In genomic region chr5:23851160-23851555, GRCm38 (mm10) we compare ENCODE assay signal across 8 mouse cellular contexts. TPM values are rescaled to one million over a fixed set of nuclear protein-coding genes. Genes with fewer than 3 reads are reported as not detected.
DNase-seq lines count a peak whose midpoint lies in the region; ATAC-seq and TF ChIP-seq lines count a peak whose summit lies in the region.
"Not testable (repeated sequence)": the region's sequence is repeated elsewhere in the genome, so short reads cannot be mapped to it uniquely, and the experiment has no call there.

No protein-coding gene starts in this region.

- peak overlapping the region; percentile 54; the same call in 1 of the 2 replicates for H3K27ac ChIP-seq in CH12.LX (ENCODE audit: insufficient read depth, low read depth)
- peak overlapping the region; percentile 53; the same call in 1 of the 2 replicates for H3K27ac ChIP-seq in forebrain, embryonic 12.5 days
- peak overlapping the region; percentile 85 for H3K27ac ChIP-seq in heart, postnatal 0 days (ENCODE audit: low read depth)
- peak overlapping the region; percentile 66 for H3K27ac ChIP-seq in kidney, embryonic 15.5 days
- peak overlapping the region; percentile 63 for H3K27ac ChIP-seq in liver, embryonic 14.5 days
- peak overlapping the region; percentile 68 for H3K27ac ChIP-seq in midbrain, embryonic 16.5 days (ENCODE audit: low read length)
- peak overlapping the region; percentile 78; the same call in 1 of the 2 replicates for H3K27ac ChIP-seq in stomach, embryonic 16.5 days (ENCODE audit: low read length)

- not testable (repeated sequence) for H3K9me3 ChIP-seq in CH12.LX (replicated peaks; ENCODE audit: low read length); forebrain, embryonic 12.5 days; heart, postnatal 0 days (replicated peaks; ENCODE audit: control insufficient read depth, low read length); kidney, embryonic 15.5 days (replicated peaks); liver, embryonic 14.5 days (ENCODE audit: control insufficient read depth, low read length); midbrain, embryonic 16.5 days (replicated peaks; ENCODE audit: control insufficient read depth, low read length, poor library complexity, severe bottlenecking); stomach, embryonic 16.5 days (replicated peaks; ENCODE audit: control insufficient read depth, low read length)

- not testable (repeated sequence) for TF ChIP-seq RAD21 in CH12.LX (IDR thresholded peaks at IDR 0.05; ENCODE audit: low read depth, low read length)

- not testable (repeated sequence) for DNase-seq in CH12.LX (ENCODE audit: extremely low read depth); heart, postnatal 0 days (ENCODE audit: low spot score); liver, embryonic 14.5 days (ENCODE audit: low read depth in 3 of 3, low spot score in 3 of 3)
- DNase-seq in brain, embryonic 14.5 days (ENCODE audit: low read depth) = peak; percentile 48

- 0 out of 2 replicates have a peak, but pooled peaks have one; percentile 5 for TF ChIP-seq EP300 in CH12.LX (IDR thresholded peaks at IDR 0.05; ENCODE audit: low read length)
- not testable (repeated sequence) for TF ChIP-seq EP300 in heart, postnatal 0 days (IDR thresholded peaks at IDR 0.05; ENCODE audit: low read depth); liver, embryonic 14.5 days (IDR thresholded peaks at IDR 0.05; ENCODE audit: low read depth)

- dilution Hi-C loops in CH12.LX (cut with MboI; ENCODE audit: extremely low pct_ligation_motif_present, extremely low pct_unique_long_range_greater_than_20kb, low sequenced_read_pairs) = not testable (repeated sequence)

- not testable (repeated sequence) for H3K27me3 ChIP-seq in CH12.LX (replicated peaks); forebrain, embryonic 12.5 days; heart, postnatal 0 days (ENCODE audit: control insufficient read depth, insufficient read depth, low read length); kidney, embryonic 15.5 days; liver, embryonic 14.5 days (ENCODE audit: control insufficient read depth, insufficient read depth, low read length); midbrain, embryonic 16.5 days (ENCODE audit: control insufficient read depth, insufficient read depth, low read depth, low read length); stomach, embryonic 16.5 days (ENCODE audit: control insufficient read depth, insufficient read depth, low read length)

- peak in 1 of 2 experiments; percentile 65; a peak in 2 of 4 replicates for TF ChIP-seq CTCF in CH12.LX (conservative IDR thresholded peaks at IDR 0.05 in 1 of 2, IDR thresholded peaks at IDR 0.05 in 1 of 2; ENCODE audit: low read depth in 2 of 2, low read length in 2 of 2)
- not testable (repeated sequence) for TF ChIP-seq CTCF in brain, embryonic 14.5 days (IDR thresholded peaks at IDR 0.05; ENCODE audit: borderline replicate concordance, extremely low read depth, insufficient read depth, insufficient read length); heart, postnatal 0 days (IDR thresholded peaks at IDR 0.05; ENCODE audit: low read depth)
- peak; percentile 22; the same call in 1 of the 2 replicates for TF ChIP-seq CTCF in liver, embryonic 14.5 days (IDR thresholded peaks at IDR 0.05; ENCODE audit: low read depth)

- peak overlapping the region; percentile 76 to 98 (median 85) for H3K4me3 ChIP-seq in CH12.LX (replicated peaks in 1 of 3; ENCODE audit: low read depth in 2 of 3, low read length in 2 of 3, poor library complexity in 1 of 3)
- H3K4me3 ChIP-seq in forebrain, embryonic 12.5 days (replicated peaks) = peak overlapping the region; percentile 89
- H3K4me3 ChIP-seq in heart, postnatal 0 days (ENCODE audit: low read depth, low read length) = peak overlapping the region; percentile 80
- H3K4me3 ChIP-seq in kidney, embryonic 15.5 days (replicated peaks) = peak overlapping the region; percentile 72
- H3K4me3 ChIP-seq in liver, embryonic 14.5 days (ENCODE audit: insufficient read depth in 1 of 2, low read depth in 2 of 2, low read length in 2 of 2) = peak overlapping the region; percentile 91 to 93
- peak overlapping the region; percentile 60 for H3K4me3 ChIP-seq in midbrain, embryonic 16.5 days (ENCODE audit: low read depth, low read length)
- H3K4me3 ChIP-seq in stomach, embryonic 16.5 days (replicated peaks; ENCODE audit: low read length) = peak overlapping the region; percentile 92

- 9% methylated on average over 4 of the region's 4 CpGs for WGBS in forebrain, embryonic 12.5 days
- WGBS in heart, postnatal 0 days = 5% methylated on average over 4 of the region's 4 CpGs
- WGBS in kidney, embryonic 15.5 days = 7% methylated on average over 4 of the region's 4 CpGs
- 7% methylated on average over 4 of the region's 4 CpGs for WGBS in liver, embryonic 14.5 days (ENCODE audit: insufficient replicate concordance)
- WGBS in midbrain, embryonic 16.5 days = 8% methylated on average over 4 of the region's 4 CpGs
- 4% methylated on average over 4 of the region's 4 CpGs for WGBS in stomach, embryonic 16.5 days

- peaks cover 36 to 39% of the 10 kb centered on the region in 2 experiments for H3K36me3 ChIP-seq in CH12.LX (replicated peaks in 1 of 2; ENCODE audit: control insufficient read depth in 1 of 2, insufficient read depth in 1 of 2, low read length in 1 of 2)
- peaks cover 41% of the 10 kb centered on the region for H3K36me3 ChIP-seq in forebrain, embryonic 12.5 days (replicated peaks)
- peaks cover 33% of the 10 kb centered on the region for H3K36me3 ChIP-seq in heart, postnatal 0 days (replicated peaks; ENCODE audit: control insufficient read depth, insufficient read depth, low read length)
- peaks cover 42% of the 10 kb centered on the region for H3K36me3 ChIP-seq in kidney, embryonic 15.5 days
- H3K36me3 ChIP-seq in liver, embryonic 14.5 days (replicated peaks; ENCODE audit: control insufficient read depth, insufficient read depth, low read depth) = peaks cover 36% of the 10 kb centered on the region
- H3K36me3 ChIP-seq in midbrain, embryonic 16.5 days (ENCODE audit: control insufficient read depth, insufficient read depth, low read length) = not testable (repeated sequence)
- peaks cover 14% of the 10 kb centered on the region for H3K36me3 ChIP-seq in stomach, embryonic 16.5 days (ENCODE audit: control insufficient read depth, insufficient read depth, low read length)

- peak overlapping the region; percentile 99 for H3K9ac ChIP-seq in CH12.LX (ENCODE audit: insufficient read depth, low read depth)
- H3K9ac ChIP-seq in forebrain, embryonic 12.5 days = peak overlapping the region; percentile 85
- H3K9ac ChIP-seq in heart, postnatal 0 days (replicated peaks; ENCODE audit: low read depth, low read length) = peak overlapping the region; percentile 63
- peak overlapping the region; percentile 80 for H3K9ac ChIP-seq in kidney, embryonic 15.5 days
- peak overlapping the region; percentile 91 for H3K9ac ChIP-seq in liver, embryonic 14.5 days (replicated peaks)
- H3K9ac ChIP-seq in midbrain, embryonic 16.5 days (ENCODE audit: low read depth, low read length) = peak overlapping the region; percentile 78
- H3K9ac ChIP-seq in stomach, embryonic 16.5 days (ENCODE audit: low read length) = peak overlapping the region; percentile 84

- peak overlapping the region; percentile 61 for H3K4me2 ChIP-seq in CH12.LX (ENCODE audit: insufficient read depth, low read depth, poor library complexity, severe bottlenecking)
- peak overlapping the region; percentile 67 for H3K4me2 ChIP-seq in forebrain, embryonic 12.5 days
- H3K4me2 ChIP-seq in heart, postnatal 0 days (ENCODE audit: low read depth, low read length) = peak overlapping the region; percentile 64
- H3K4me2 ChIP-seq in kidney, embryonic 15.5 days = peak overlapping the region; percentile 72
- peak overlapping the region; percentile 93 for H3K4me2 ChIP-seq in liver, embryonic 14.5 days (ENCODE audit: low read depth)
- peak overlapping the region; percentile 58 for H3K4me2 ChIP-seq in midbrain, embryonic 16.5 days (ENCODE audit: low read length)
- H3K4me2 ChIP-seq in stomach, embryonic 16.5 days (ENCODE audit: low read depth, low read length) = peak overlapping the region; percentile 71

- TF ChIP-seq POLR2A in CH12.LX (IDR thresholded peaks at IDR 0.05; ENCODE audit: low read depth, low read length); brain, embryonic 14.5 days (IDR thresholded peaks at IDR 0.05; ENCODE audit: borderline replicate concordance, extremely low read depth, insufficient read depth, insufficient read length, poor library complexity, severe bottlenecking): not testable (repeated sequence)

- H3K4me1 ChIP-seq in CH12.LX (ENCODE audit: control insufficient read depth in 1 of 2, insufficient read depth in 2 of 2) = peaks cover 0 to 34% of the 10 kb centered on the region in 2 experiments; a peak in 3 of 4 replicates
- H3K4me1 ChIP-seq in forebrain, embryonic 12.5 days; heart, postnatal 0 days (ENCODE audit: control insufficient read depth, insufficient read depth); kidney, embryonic 15.5 days; liver, embryonic 14.5 days (replicated peaks; ENCODE audit: control insufficient read depth in 2 of 2, insufficient read depth in 2 of 2, low read length in 1 of 2); midbrain, embryonic 16.5 days (ENCODE audit: control insufficient read depth, insufficient read depth, low read length); stomach, embryonic 16.5 days (ENCODE audit: control insufficient read depth, insufficient read depth, low read length): not testable (repeated sequence)

- peaks cover 27% of the 10 kb centered on the region for H3K79me2 ChIP-seq in CH12.LX (replicated peaks; ENCODE audit: control insufficient read depth, extremely low read depth, insufficient read depth, poor library complexity, severe bottlenecking)

- ATAC-seq in forebrain, embryonic 12.5 days (ENCODE audit: low FRiP score); heart, postnatal 0 days (ENCODE audit: insufficient read depth, low read depth); kidney, embryonic 15.5 days (replicated peaks; ENCODE audit: low FRiP score); liver, embryonic 14.5 days (ENCODE audit: insufficient read depth); stomach, embryonic 16.5 days (ENCODE audit: insufficient read depth, low FRiP score): not testable (repeated sequence)
- peak; percentile 38; the same call in 1 of the 2 replicates for ATAC-seq in midbrain, embryonic 16.5 days

- in situ Hi-C loops in CH12.LX (cut with MboI; ENCODE audit: low pct_ligation_motif_present, low pct_unique_long_range_greater_than_20kb, low sequenced_read_pairs) = loop anchor here (10.0 kb wide), 1 partner anchor 314 kb away; the partner anchor contains the start of gene Nupl2

RNA-seq across cellular contexts. Expression of gene Tomm7, which starts 7.2 kb away (rescaled TPM):
- total RNA-seq in CH12.LX (2012; rRNA removed) (184 and 201 TPM in 2 replicates), CH12.LX (2014; rRNA removed) (142 and 146 TPM in 2 replicates)
- 133 and 162 TPM in 2 replicates for polyA plus RNA-seq in CH12.LX (2012; ENCODE audit: insufficient read length, low read depth)
- 67.2 and 102 TPM in 2 replicates for polyA plus RNA-seq in brain, embryonic 14.5 days (2012; rRNA removed)
- polyA plus RNA-seq in forebrain, embryonic 12.5 days (2016; fragmentation: Nextera tagmentation; extraction: Ambion mirVana) = 121 and 134 TPM in 2 replicates
- total RNA-seq in heart, postnatal 0 days (2014; rRNA removed; ENCODE audit: low replicate concordance) = 21.6 and 26.0 TPM in 2 replicates
- 137 and 141 TPM in 2 replicates for polyA plus RNA-seq in heart, postnatal 0 days (2015; fragmentation: Nextera tagmentation; extraction: Ambion mirVana)
- polyA plus RNA-seq in kidney, embryonic 15.5 days (2015; fragmentation: Nextera tagmentation; extraction: Ambion mirVana) = 123 and 131 TPM in 2 replicates
- 29.0 and 58.7 TPM in 2 replicates for polyA plus RNA-seq in liver, embryonic 14.5 days (2012; rRNA removed)
- 82.8 and 85.6 TPM in 2 replicates for polyA plus RNA-seq in liver, embryonic 14.5 days (2014; fragmentation: Nextera tagmentation; extraction: Ambion mirVana)
- 75.7 and 77.3 TPM in 2 replicates for polyA plus RNA-seq in midbrain, embryonic 16.5 days (2015; fragmentation: Nextera tagmentation; extraction: Ambion mirVana)
- polyA plus RNA-seq in stomach, embryonic 16.5 days (2015; fragmentation: Nextera tagmentation; extraction: Ambion mirVana) = 106 and 120 TPM in 2 replicates
